In genomic region chr5:143659021-143659523, GRCm38 (mm10) we compare ENCODE assay signal across 27 mouse cellular contexts. TPM values are rescaled to one million over a fixed set of nuclear protein-coding genes. Genes with fewer than 3 reads are reported as not detected.
DNase-seq lines count a peak whose midpoint lies in the region; ATAC-seq lines count a peak whose summit lies in the region.
"Had no signal": no experiment of that assay in that cellular context is flagged by ENCODE, and none has a peak within 500 bp of the region (broad histone marks: within the 10 kb centered on the region; RNA-seq: fewer than 3 reads in every experiment).

No protein-coding gene starts in this region.

- H3K27me3 ChIP-seq in embryonic facial prominence, embryonic 14.5 days (replicated peaks; ENCODE audit: control insufficient read depth, insufficient read depth, low read length) = no peaks in the 10 kb centered on the region
- H3K27me3 ChIP-seq in embryonic facial prominence, embryonic 10.5 days (replicated peaks; ENCODE audit: low read depth, poor library complexity, severe bottlenecking) = no peaks in the 10 kb centered on the region
- H3K27me3 ChIP-seq in erythroblast, embryonic 14.5 days (ENCODE audit: control insufficient read depth) = no peaks in the 10 kb centered on the region
- H3K27me3 ChIP-seq in liver, embryonic 13.5 days = no peaks in the 10 kb centered on the region
- H3K27me3 ChIP-seq: embryonic facial prominence, embryonic 13.5 days; lung, embryonic 15.5 days; stomach, embryonic 15.5 days had no signal

- no peaks in the 10 kb centered on the region for H3K9me3 ChIP-seq in embryonic facial prominence, embryonic 14.5 days (ENCODE audit: control insufficient read depth, low read length)
- H3K9me3 ChIP-seq in embryonic facial prominence, embryonic 10.5 days = no peaks in the 10 kb centered on the region
- no peaks in the 10 kb centered on the region for H3K9me3 ChIP-seq in erythroblast, embryonic 14.5 days (ENCODE audit: control insufficient read depth, low read length)
- no peaks in the 10 kb centered on the region for H3K9me3 ChIP-seq in liver, embryonic 13.5 days (replicated peaks)
- H3K9me3 ChIP-seq: embryonic facial prominence, embryonic 13.5 days; hindbrain, embryonic 10.5 days; lung, embryonic 15.5 days; midbrain, embryonic 10.5 days; stomach, embryonic 15.5 days had no signal

- H3K4me2 ChIP-seq in embryonic facial prominence, embryonic 14.5 days (ENCODE audit: low read depth, low read length) = no peak overlapping the region
- H3K4me2 ChIP-seq in liver, embryonic 13.5 days = peak overlapping the region; percentile 25; the same call in 1 of the 2 replicates
- H3K4me2 ChIP-seq: embryonic facial prominence, embryonic 13.5 days; lung, embryonic 15.5 days; stomach, embryonic 15.5 days had no signal

- DNase-seq in embryonic facial prominence, embryonic 14.5 days (ENCODE audit: low spot score) = no peak
- no peak for DNase-seq in embryonic facial prominence, embryonic 10.5 days (ENCODE audit: low spot score)
- no peak for DNase-seq in liver, embryonic 13.5 days
- no peak for DNase-seq in left cerebral cortex, adult 18-20 months (ENCODE audit: low spot score in 2 of 2)
- DNase-seq in layer of hippocampus, postnatal 36 days = no peak
- DNase-seq: adrenal gland, postnatal 14 days; cerebellum, adult 2 months; cerebellum, postnatal 25 days; forebrain, postnatal 0 days; gastrocnemius, postnatal 25 days; heart, postnatal 10 days; kidney, adult 11 months; lung, postnatal 4 days; right cerebral cortex, adult 18-20 months; right cerebral cortex, postnatal 4 days; thymus, postnatal 36 days had no signal

- peaks cover 50% of the 10 kb centered on the region for H3K4me1 ChIP-seq in embryonic facial prominence, embryonic 14.5 days (ENCODE audit: control insufficient read depth, insufficient read depth, low read length)
- H3K4me1 ChIP-seq in embryonic facial prominence, embryonic 10.5 days = peaks cover 58% of the 10 kb centered on the region
- H3K4me1 ChIP-seq in erythroblast, embryonic 14.5 days (ENCODE audit: control insufficient read depth) = peaks cover 88% of the 10 kb centered on the region
- H3K4me1 ChIP-seq in liver, embryonic 13.5 days (replicated peaks) = peaks cover 89% of the 10 kb centered on the region

- 0 out of 2 replicates have a peak overlapping the region, but pooled peaks have one; percentile 5 for H3K27ac ChIP-seq in embryonic facial prominence, embryonic 14.5 days (replicated peaks; ENCODE audit: low read depth, low read length)
- no peak overlapping the region; the same call in 1 of the 2 replicates for H3K27ac ChIP-seq in embryonic facial prominence, embryonic 10.5 days (replicated peaks)
- peak overlapping the region; percentile 61 for H3K27ac ChIP-seq in liver, embryonic 13.5 days
- H3K27ac ChIP-seq: hindbrain, embryonic 10.5 days; kidney, postnatal 0 days; lung, embryonic 15.5 days; midbrain, embryonic 10.5 days; stomach, embryonic 15.5 days had no signal

- no peak overlapping the region for H3K4me3 ChIP-seq in embryonic facial prominence, embryonic 14.5 days (ENCODE audit: low read depth, low read length)
- no peak overlapping the region for H3K4me3 ChIP-seq in embryonic facial prominence, embryonic 10.5 days
- peak overlapping the region; percentile 19 for H3K4me3 ChIP-seq in erythroblast, embryonic 14.5 days (replicated peaks)
- no peak overlapping the region for H3K4me3 ChIP-seq in liver, embryonic 13.5 days (replicated peaks)
- H3K4me3 ChIP-seq: embryonic facial prominence, embryonic 13.5 days; hindbrain, embryonic 10.5 days; lung, embryonic 15.5 days; midbrain, embryonic 10.5 days; myocyte; stomach, embryonic 15.5 days had no signal

- no peaks in the 10 kb centered on the region for H3K36me3 ChIP-seq in embryonic facial prominence, embryonic 14.5 days (ENCODE audit: control insufficient read depth, insufficient read depth, low read length)
- H3K36me3 ChIP-seq in embryonic facial prominence, embryonic 10.5 days (replicated peaks) = no peaks in the 10 kb centered on the region
- peaks cover 53% of the 10 kb centered on the region for H3K36me3 ChIP-seq in erythroblast, embryonic 14.5 days (ENCODE audit: control insufficient read depth)
- no peaks in the 10 kb centered on the region for H3K36me3 ChIP-seq in liver, embryonic 13.5 days
- H3K36me3 ChIP-seq: embryonic facial prominence, embryonic 13.5 days; hindbrain, embryonic 10.5 days; lung, embryonic 15.5 days; midbrain, embryonic 10.5 days; stomach, embryonic 15.5 days had no signal

- ATAC-seq in embryonic facial prominence, embryonic 14.5 days (ENCODE audit: low read depth) = no peak
- peak; percentile 44 for ATAC-seq in liver, embryonic 13.5 days (ENCODE audit: low read depth)
- ATAC-seq in megakaryocyte-erythroid progenitor cell, adult 5-6 weeks (replicated peaks; ENCODE audit: low FRiP score, low TSS enrichment, poor library complexity, severe bottlenecking) = peak; percentile 36; the same call in 1 of the 2 replicates
- ATAC-seq: forebrain, postnatal 0 days; hindbrain, embryonic 16.5 days; midbrain, embryonic 16.5 days had no signal

- WGBS in embryonic facial prominence, embryonic 14.5 days = 79% methylated on average over 8 of the region's 8 CpGs
- WGBS in embryonic facial prominence, embryonic 10.5 days = 86% methylated on average over 8 of the region's 8 CpGs
- 35% methylated on average over 8 of the region's 8 CpGs for WGBS in liver, embryonic 13.5 days (ENCODE audit: insufficient replicate concordance)

- no peak overlapping the region for H3K9ac ChIP-seq in embryonic facial prominence, embryonic 14.5 days (ENCODE audit: low read depth, low read length)
- peak overlapping the region; percentile 57; the same call in 1 of the 2 replicates for H3K9ac ChIP-seq in liver, embryonic 13.5 days
- H3K9ac ChIP-seq: embryonic facial prominence, embryonic 13.5 days; forebrain, postnatal 0 days; lung, embryonic 15.5 days; stomach, embryonic 15.5 days had no signal

RNA-seq across cellular contexts. Expression of gene Cyth3, which starts 36.8 kb away (rescaled TPM):
- polyA plus RNA-seq in embryonic facial prominence, embryonic 14.5 days (2014; fragmentation: Nextera tagmentation; extraction: Ambion mirVana) = 52.0 and 61.2 TPM in 2 replicates
- polyA plus RNA-seq in embryonic facial prominence, embryonic 10.5 days (2016; fragmentation: Nextera tagmentation; extraction: Ambion mirVana) = 40.4 and 48.1 TPM in 2 replicates
- 2.5 and 3.2 TPM in 2 replicates for polyA plus RNA-seq in erythroblast, embryonic 14.5 days (2012)
- 35.0 and 42.2 TPM in 2 replicates for polyA plus RNA-seq in liver, embryonic 13.5 days (2015; fragmentation: Nextera tagmentation; extraction: Ambion mirVana)
- total RNA-seq in megakaryocyte-erythroid progenitor cell, adult 5-6 weeks (2014; fragmentation: Nextera tagmentation) = 117 and 124 TPM in 2 replicates
- total RNA-seq in megakaryocyte-erythroid progenitor cell, adult 5-6 weeks (2017) = 81.7 and 94.7 TPM in 2 replicates
- 10 to 100 TPM; 31.2 to 34.7 TPM for total RNA-seq in left cerebral cortex, adult 18-20 months (2021)
- 10 to 100 TPM; 44.2 to 48.6 TPM for total RNA-seq in layer of hippocampus, postnatal 36 days (2021)
